Mouse (Mus musculus) liver, embryonic 14.5 days (tissue): ENCODE measurements at regions not wholly inside any gene's neighbourhood (a gene's known extent, or its start where the extent isn't known, plus 50 kb on each side); places are given as distances from the start of the nearest gene placed in this dataset.

Source experiments
- ATAC-seq: fragments of 200-750 bp; cut with Nextera tagmentation; 2 replicates; pipeline ENCODE4 v1.8.0; 2017; ENCODE audit warnings: moderate number of reproducible peaks, mild to moderate bottlenecking, moderate library complexity; ENCODE audit not compliant: insufficient read depth
- DNase-seq, 3 experiments: peaks; one replicate each; pipeline ENCODE4 v3.0.0-alpha.2; 2012 to 2013; ENCODE audit warnings: low read depth in 3 of 3, low spot score in 3 of 3
- H3K27ac ChIP-seq: fragments of 300-500 bp; sonication (generic); 2 replicates; pipeline ENCODE4 v1.5.1; 2014; ENCODE audit warnings: moderate library complexity, mild to moderate bottlenecking, control low read depth, inconsistent platforms
- H3K27me3 ChIP-seq: fragments of 300-500 bp; sonication (generic); 2 replicates; pipeline ENCODE4 v1.6.1; 2014; ENCODE audit warnings: mild to moderate bottlenecking, low read length, moderate library complexity; ENCODE audit not compliant: control insufficient read depth, insufficient read depth
- H3K36me3 ChIP-seq: fragments of 300-500 bp; sonication (generic); replicated peaks from 2 replicates; pipeline ENCODE4 v1.6.1; 2014; ENCODE audit warnings: low read depth; ENCODE audit not compliant: control insufficient read depth, insufficient read depth
- H3K4me1 ChIP-seq, 2 experiments: fragments of 200-500 bp in 1 of 2; fragments of 300-500 bp in 1 of 2; sonication (generic) in 1 of 2; replicated peaks; 2 replicates each; pipeline ENCODE4 v1.6.1; 2012 to 2014; ENCODE audit warnings: antibody characterized with exemption in 1 of 2, inconsistent platforms in 1 of 2, low read length in 1 of 2; ENCODE audit not compliant: control insufficient read depth in 2 of 2, insufficient read depth in 2 of 2
- H3K4me2 ChIP-seq: fragments of 300-500 bp; sonication (generic); 2 replicates; pipeline ENCODE4 v1.6.1; 2014; ENCODE audit warnings: low read depth, mild to moderate bottlenecking, control low read depth, moderate library complexity
- H3K4me3 ChIP-seq, 2 experiments: fragments of 200-500 bp in 1 of 2; fragments of 300-500 bp in 1 of 2; sonication (generic) in 1 of 2; 2 replicates each; pipeline ENCODE4 v1.5.1; 2012 to 2014; ENCODE audit warnings: low read depth in 2 of 2, low read length in 2 of 2, mild to moderate bottlenecking in 2 of 2, control low read depth in 1 of 2, inconsistent platforms in 1 of 2, moderate library complexity in 1 of 2; ENCODE audit not compliant: insufficient read depth in 1 of 2
- H3K9ac ChIP-seq: fragments of 300-500 bp; sonication (generic); replicated peaks from 2 replicates; pipeline ENCODE4 v1.6.1; 2014; ENCODE audit warnings: mild to moderate bottlenecking, control low read depth, moderate library complexity
- H3K9me3 ChIP-seq: fragments of 300-500 bp; sonication (generic); 2 replicates; pipeline ENCODE4 v1.6.1; 2016; ENCODE audit warnings: low read length, mixed read lengths; ENCODE audit not compliant: control insufficient read depth
- CTCF ChIP-seq: IDR thresholded peaks from 2 replicates; pipeline ENCODE4 v1.5.1; 2016; ENCODE audit warnings: antibody characterized with exemption, low read depth, control low read depth
- EP300 ChIP-seq: IDR thresholded peaks from 2 replicates; pipeline ENCODE4 v1.6.1; 2016; ENCODE audit warnings: antibody characterized with exemption, low read depth
- WGBS: fragments of 180-500 bp; shearing (Covaris S2); extraction: QIAGEN DNeasy Blood & Tissue Kit; methylation state at CpG from one replicate; pipeline ENCODE4 v1.1.7; 2014; ENCODE audit not compliant: insufficient replicate concordance; 5-methylcytosine and 5-hydroxymethylcytosine counted together

DNA sequence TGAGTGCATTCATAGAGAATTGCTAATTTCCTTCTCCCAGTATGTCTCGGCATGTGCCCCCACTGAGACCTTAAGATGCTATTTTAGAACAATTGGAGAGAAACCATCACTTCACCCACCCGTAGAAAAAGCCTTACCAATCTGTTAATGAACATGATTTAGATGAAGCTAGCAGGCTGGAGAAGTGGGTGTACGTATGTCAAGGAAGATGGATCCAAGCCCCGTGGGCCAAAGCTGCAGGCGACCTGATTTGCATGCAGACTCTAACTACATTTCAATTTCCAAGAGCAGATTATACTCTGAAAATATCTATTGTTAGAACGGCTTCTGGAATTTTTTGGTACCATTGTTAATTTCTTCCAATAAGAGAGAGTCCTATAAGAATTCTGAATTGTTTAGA is 180.4 kb upstream of the Slco3a1 start:
- no peak overlapping the region for H3K4me3 ChIP-seq
- H3K9me3 ChIP-seq: no peaks in the 10 kb centered on the region
- WGBS: 51% methylated on average over 6 of the region's 6 CpGs
- ATAC-seq (no peak), DNase-seq (no peak)
- TF ChIP-seq EP300 (no peak), CTCF (no peak)
- H3K9ac ChIP-seq: no peak overlapping the region
- no peaks in the 10 kb centered on the region for H3K4me1 ChIP-seq
- no peak overlapping the region for H3K27ac ChIP-seq
- no peaks in the 10 kb centered on the region for H3K36me3 ChIP-seq
- no peak overlapping the region for H3K4me2 ChIP-seq
- no peaks in the 10 kb centered on the region for H3K27me3 ChIP-seq

- ATAC-seq: no peak
Measured at GRCm38 (mm10) chr7:74726324-74726991, 171.9 kb upstream of the Slco3a1 start.

DNA sequence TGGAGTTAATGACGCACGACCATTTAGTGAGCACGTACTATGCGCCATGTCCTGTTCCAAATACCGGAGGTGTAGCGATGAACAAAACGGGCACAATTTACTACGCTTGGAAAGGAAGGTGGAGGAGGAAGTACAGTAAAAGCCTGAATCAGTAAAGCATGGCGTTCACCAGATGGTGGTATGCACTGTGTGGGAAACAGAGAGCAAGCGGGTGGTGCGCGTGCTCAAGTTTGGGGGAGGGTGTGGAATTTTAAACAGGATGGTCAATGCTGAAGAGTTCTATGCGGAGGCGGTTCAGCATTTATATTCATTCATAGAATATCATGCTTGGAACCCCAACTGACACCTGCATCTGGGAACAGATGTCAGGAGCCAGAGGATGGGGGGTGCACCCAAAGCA is 164.7 kb upstream of the Slco3a1 start:
- H3K4me1 ChIP-seq: no peaks in the 10 kb centered on the region
- H3K36me3 ChIP-seq: no peaks in the 10 kb centered on the region
- no peak for TF ChIP-seq EP300
- TF ChIP-seq CTCF: no peak
- no peak overlapping the region for H3K4me2 ChIP-seq
- WGBS: 78% methylated on average over 14 of the region's 14 CpGs
- no peak overlapping the region for H3K9ac ChIP-seq
- DNase-seq (no peak), ATAC-seq (no peak)
- no peak overlapping the region for H3K4me3 ChIP-seq
- no peak overlapping the region for H3K27ac ChIP-seq
- H3K9me3 ChIP-seq: no peaks in the 10 kb centered on the region
- H3K27me3 ChIP-seq: no peaks in the 10 kb centered on the region

More at GRCm38 (mm10) chr7:74726324-74726991, 171.9 kb upstream of the Slco3a1 start:
- Histone ChIP-seq H3K36me3 (no peaks in the 10 kb centered on the region), H3K4me1 (no peaks in the 10 kb centered on the region), H3K27me3 (no peaks in the 10 kb centered on the region), H3K4me3 (no peak overlapping the region), H3K27ac (no peak overlapping the region), H3K9me3 (no peaks in the 10 kb centered on the region), H3K4me2 (no peak overlapping the region), H3K9ac (no peak overlapping the region)
- WGBS: 27% methylated on average over 8 of the region's 8 CpGs
- no peak for DNase-seq
- TF ChIP-seq CTCF (no peak), EP300 (no peak)

- Histone ChIP-seq H3K9me3 (no peaks in the 10 kb centered on the region), H3K4me2 (no peak overlapping the region), H3K4me3 (no peak overlapping the region), H3K36me3 (no peaks in the 10 kb centered on the region), H3K27me3 (no peaks in the 10 kb centered on the region), H3K9ac (no peak overlapping the region), H3K4me1 (no peaks in the 10 kb centered on the region), H3K27ac (no peak overlapping the region)
- 57% methylated on average over 7 of the region's 7 CpGs for WGBS
- no peak for TF ChIP-seq CTCF
- TF ChIP-seq EP300: no peak
- ATAC-seq: no peak
- DNase-seq: no peak
Measured at GRCm38 (mm10) chr7:74709993-74710581, 155.5 kb upstream of the Slco3a1 start.

GRCm38 (mm10) chr7:74709006-74709405 is 154.4 kb upstream of the Slco3a1 start:
- Histone ChIP-seq H3K4me3 (no peak overlapping the region), H3K27ac (no peak overlapping the region), H3K36me3 (no peaks in the 10 kb centered on the region), H3K9me3 (no peaks in the 10 kb centered on the region), H3K4me2 (no peak overlapping the region), H3K27me3 (no peaks in the 10 kb centered on the region), H3K4me1 (no peaks in the 10 kb centered on the region), H3K9ac (no peak overlapping the region)
- WGBS: 40% methylated on average over 5 of the region's 5 CpGs
- DNase-seq: no peak
- no peak for ATAC-seq
- TF ChIP-seq CTCF: no peak
- TF ChIP-seq EP300: no peak
